Mouse (Mus musculus) left cerebral cortex, adult 18-20 months (tissue): ENCODE data around the gene Pten. TPM values are rescaled to one million over a fixed set of nuclear protein-coding genes. Genes with fewer than 3 reads are reported as not detected.
"Not testable (repeated sequence)": the region's sequence is repeated elsewhere in the genome, so short reads cannot be mapped to it uniquely, and the experiment has no call there.

ENCODE experiments used
- DNase-seq, 2 experiments: peaks; one replicate each; pipeline ENCODE4 v3.0.0; 2021 to 2022; ENCODE audit warnings: low spot score in 2 of 2, mixed read lengths in 1 of 2
- total RNA-seq, 2 experiments: library from RNA; stranded (reverse); gene quantifications; 2 replicates each; pipeline ENCODE4 v1.2.3; 2021

The Pten gene
- total RNA-seq, 2 experiments from 2014 or later: 144 to 146 TPM

DNA sequence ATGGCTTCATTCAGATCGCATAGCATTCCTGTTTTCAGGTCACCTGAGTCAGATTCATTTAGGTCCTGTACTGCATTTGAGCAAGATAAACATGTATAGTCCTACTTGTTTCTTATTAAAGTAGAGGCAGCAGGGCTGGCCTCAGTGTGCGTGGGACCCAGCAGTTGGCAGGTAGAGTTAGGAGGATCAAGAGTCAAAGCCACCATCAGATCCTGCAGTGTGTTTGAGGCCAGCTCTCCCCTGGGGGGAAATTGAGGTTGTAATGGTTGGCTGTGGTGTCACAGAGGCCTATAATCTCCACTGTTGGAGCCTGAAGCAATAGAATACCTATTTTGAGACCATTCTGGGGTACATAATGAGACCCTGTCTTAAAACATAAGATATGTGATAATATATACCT lies 50.3 kb downstream of the Pten start:
- no peak for DNase-seq

DNA sequence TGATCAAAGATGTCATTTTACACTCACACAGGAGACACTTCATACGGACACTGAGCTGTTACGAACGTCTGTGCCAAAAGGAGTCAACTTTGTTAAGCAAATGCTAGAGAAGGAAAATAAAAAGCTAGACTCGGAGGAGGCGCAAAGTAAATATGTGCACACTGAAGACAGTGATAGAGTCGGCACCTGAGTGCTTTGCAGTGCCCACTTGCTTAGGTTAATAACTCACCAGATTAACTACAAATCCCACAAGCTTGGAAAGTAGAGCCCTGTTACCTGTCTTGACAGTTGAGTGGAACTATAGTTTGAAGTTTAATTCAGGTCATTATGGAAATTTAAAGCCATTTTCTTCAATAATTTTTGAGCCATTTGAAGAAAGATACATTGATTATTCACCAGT lies 51.4 kb downstream of the Pten start:
- DNase-seq: no peak

- no peak for DNase-seq
These were observed 51.8 kb downstream of the Pten start for GRCm38 (mm10) chr19:32809117-32809516.

DNA sequence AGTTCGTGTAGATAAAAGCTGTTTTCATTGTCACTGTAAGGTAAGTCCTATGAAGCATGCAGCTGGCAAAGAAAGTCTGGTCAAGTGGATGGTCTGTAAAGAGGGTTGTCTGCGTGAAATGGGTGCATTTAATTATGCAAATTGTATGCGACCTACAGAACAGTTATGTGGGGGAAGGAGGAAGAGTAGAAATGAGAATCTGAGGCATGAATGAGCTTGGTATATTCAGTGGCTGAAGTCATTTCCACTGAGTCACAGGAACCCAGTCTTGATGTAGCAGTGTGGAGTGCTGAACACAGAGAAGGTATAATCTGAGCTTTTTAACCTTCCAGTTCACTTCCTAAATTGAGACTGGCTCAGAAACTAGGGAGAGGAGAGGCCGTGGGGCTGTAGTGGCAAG lies 61.5 kb downstream of the Pten start:
- no peak for DNase-seq

DNA sequence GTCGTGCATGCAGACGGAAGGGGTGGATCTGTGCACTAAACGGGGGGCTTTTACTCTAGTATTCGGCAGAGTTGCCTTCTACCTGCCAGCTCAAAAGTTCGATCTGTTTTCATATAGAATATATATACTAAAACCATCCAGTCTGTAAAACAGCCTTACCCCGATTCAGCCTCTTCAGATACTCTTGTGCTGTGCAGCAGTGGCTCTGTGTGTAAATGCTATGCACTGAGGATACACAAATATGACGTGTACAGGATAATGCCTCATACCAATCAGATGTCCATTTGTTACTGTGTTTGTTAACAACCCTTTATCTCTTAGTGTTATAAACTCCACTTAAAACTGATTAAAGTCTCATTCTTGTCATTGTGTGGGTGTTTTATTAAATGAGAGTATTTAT lies 65.7 kb downstream of the Pten start:
- DNase-seq: not testable (repeated sequence)

DNA sequence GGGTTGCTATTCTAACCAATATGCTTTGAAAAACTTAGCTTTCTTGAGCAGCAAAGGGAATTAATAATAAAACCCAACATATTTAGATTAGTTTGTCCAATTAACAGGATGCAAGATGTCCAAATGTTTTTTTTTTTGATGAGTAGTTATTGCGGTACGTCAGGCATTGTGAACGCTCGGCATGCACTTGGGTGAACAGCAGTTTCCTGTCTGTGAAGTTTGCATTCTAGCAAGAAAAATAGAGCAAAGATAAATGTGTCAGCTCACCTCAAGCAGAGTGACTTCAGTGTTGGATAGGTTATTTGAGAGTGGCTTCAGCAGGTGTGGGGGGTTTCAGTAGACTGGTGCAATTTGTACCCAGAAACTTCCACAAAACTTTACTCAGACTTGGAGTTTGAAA lies 69.3 kb downstream of the Pten start:
- DNase-seq: no peak

- DNase-seq: no peak
These were observed 72.6 kb downstream of the Pten start for GRCm38 (mm10) chr19:32829871-32830270.

DNA sequence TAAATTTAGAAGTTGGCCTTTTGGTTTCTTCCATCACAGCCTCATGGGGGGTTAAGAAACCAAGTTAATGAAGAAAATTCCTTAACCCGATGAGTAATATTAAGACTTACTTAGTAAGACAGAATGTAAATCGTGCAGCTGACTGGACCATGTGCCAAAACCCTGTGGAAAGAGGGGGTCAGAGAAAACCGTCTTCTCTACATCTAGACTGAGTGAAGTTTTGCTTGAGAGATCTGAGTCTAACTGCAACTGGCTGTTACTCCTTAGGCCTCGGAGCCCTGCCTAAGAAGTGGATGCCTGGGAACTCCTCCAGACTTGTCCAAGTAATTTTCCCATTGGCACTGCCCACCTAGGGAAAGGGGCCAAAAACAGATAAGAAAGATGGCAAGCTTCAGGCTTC lies 74.0 kb downstream of the Pten start:
- DNase-seq: no peak

GRCm38 (mm10) chr19:32840491-32840890 lies 83.2 kb downstream of the Pten start:
- no peak for DNase-seq

DNA sequence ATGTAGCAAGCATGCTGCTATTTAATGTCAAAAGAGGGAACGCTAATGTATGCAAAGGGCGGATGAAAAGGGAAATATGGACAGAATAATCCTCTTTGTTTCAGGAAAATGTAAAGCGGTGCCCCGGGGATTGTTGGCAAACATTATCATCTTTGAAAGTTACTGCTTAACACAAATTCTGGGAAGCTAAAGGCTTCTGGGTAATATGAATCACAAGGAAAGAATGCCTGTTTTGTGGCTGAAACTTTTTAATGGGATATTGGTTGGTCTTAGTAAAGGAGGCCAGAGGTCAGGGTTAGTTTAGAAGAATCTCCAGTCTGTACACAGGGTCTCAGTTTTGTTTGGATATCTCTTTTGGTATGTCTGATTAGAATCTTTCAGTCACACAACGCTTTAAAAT lies 87.2 kb downstream of the Pten start:
- no peak for DNase-seq

DNA sequence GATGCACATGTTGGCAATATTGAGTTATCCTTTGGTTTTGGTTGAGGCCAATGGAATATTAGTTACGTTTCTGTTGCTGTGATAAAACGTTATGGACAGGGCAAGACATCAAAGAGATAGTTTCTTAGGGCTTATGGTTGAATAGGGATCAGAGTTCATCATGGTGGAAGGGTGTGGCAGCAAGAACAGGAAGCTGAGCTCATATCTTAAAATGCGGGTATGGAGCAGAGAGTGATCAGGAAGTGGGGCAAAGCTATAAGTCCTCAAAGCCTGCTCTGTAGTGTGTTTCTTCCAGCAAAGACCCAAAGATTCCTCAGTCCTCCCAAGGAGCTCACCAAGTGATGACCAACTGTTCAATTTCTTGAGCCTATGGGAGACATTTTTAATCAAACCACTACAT lies 90.7 kb downstream of the Pten start:
- no peak for DNase-seq

DNA sequence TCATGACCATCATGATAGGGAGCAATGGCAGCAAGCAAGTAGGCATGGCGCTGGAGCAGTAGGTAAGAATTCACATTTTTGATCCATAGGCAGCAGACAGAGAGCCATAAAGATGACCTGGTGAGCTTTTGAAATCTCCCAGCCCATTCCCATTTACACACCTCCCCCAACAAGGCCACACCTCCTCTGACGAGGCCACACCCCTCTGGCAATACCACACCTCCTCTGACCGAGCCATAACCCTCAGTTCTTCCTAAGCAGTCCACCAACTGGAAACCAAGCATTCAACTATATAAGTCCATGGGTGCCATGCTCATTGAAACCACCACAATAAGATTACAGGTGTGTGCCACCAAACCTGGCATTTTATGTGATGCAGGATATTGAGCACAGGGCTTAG lies 95.0 kb downstream of the Pten start:
- DNase-seq: no peak

DNA sequence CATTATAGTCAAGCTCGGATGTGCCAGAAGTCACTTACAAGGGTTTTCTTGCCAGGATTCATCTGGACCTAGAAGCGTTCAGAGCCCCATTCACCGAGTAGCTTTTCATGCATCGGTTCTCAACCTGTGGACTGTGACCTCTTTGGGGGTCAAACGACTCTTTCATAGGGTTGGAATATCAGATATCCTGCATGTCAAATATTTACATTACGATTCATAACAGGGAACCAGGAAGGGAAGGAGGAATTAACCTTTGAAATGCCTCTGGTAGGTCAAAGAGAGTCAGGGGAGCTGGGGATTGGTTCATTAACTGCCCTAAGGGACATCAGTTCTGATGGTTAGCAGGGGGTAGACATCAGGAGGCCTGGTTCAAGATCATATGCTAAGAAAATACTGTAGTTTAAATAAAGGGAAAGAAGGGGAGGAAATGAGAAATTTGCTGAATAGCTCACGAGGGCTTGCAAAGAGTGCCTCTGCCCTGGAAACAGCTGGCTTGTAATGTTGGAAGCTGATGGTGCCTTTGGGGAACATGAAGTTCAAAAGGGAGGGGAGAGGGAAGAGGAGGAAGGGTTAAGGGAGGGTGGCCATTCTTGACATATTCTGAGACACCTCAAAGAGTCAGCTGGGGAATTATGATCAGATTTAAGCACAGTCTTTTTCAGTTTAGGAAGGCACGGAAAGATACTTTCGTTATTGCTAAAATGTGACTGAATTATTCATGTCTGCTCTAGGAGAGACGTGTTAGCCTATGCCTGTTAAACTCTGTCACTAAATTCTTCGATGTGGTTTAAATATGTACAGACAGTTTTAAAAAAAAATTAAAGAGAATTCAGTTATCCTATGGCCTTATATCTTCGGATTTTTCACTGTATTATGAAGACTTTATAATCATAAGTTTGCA lies 104.6 kb downstream of the Pten start:
- DNase-seq: no peak

- no peak for DNase-seq
These were observed 109.5 kb downstream of the Pten start for GRCm38 (mm10) chr19:32866765-32867164.

DNA sequence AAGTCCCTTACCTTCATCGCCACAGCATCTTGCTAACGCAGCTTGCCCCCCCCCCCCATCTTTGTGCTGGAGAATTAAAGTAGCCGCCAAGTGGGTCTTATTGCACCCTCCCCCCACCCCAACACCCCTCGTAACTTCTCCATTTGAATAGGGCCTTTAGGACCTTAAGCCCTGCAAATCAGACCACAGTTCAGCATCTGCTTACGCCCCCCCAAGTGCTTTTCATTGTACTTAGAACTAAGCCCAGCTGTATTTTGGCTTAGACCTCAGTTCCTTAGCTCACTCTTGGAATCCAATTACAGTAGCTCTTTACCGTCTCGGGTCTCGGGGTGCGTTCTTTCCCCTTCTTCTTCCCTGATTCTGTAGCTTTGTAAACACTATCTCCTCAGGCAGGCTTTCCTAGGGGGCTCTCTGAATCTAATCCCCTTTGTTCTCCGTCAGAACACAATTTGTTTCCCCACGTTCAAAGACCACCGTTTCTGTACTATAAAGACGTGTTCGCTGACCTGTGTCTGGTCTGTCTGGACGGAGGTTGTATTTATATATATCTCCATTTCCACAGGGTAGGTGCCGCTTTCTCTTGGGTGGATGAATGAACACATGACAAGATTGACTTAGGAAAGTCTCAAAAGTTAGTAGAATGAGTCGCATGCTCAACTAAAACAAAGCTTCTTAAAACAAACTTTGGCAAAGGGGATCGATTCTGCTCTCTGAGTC lies 110.0 kb downstream of the Pten start:
- no peak for DNase-seq

GRCm38 (mm10) chr19:32868560-32868959 lies 111.3 kb downstream of the Pten start:
- DNase-seq: no peak

DNA sequence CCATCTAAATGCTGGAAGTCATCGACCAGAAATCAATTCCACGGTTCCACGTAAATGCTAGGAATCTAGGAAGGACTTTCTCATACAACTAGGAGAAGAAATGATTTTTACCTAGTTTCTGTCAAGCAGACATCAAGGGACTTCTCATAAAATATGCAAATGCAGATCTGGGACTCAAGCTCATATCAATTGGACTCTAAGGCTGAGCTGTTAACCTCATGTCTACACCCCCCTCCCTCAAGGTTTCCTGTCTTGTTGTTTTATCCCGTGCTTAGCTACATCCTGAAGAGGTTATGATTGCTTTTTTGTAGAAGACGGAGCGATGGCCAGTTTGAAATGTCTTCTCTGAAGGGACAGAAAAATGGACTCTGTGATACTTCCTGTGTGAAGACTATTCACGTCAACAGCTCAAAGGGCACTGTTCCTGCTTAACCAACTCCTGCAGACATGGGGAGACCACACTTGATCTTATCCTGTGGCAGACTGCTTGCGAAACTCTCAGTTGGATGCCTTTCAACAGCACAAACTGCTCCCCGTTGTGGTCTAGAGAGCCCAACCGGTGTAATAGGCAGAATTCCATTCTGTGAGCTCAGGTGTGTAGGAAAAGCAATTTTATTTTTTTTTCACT lies 111.9 kb downstream of the Pten start:
- no peak for DNase-seq

GRCm38 (mm10) chr19:32873904-32874637 lies 116.8 kb downstream of the Pten start:
- no peak for DNase-seq
